8 mouse cellular contexts compared by ENCODE assay signal in genomic region chr8:119812650-119813431, GRCm38 (mm10). TPM values are rescaled to one million over a fixed set of nuclear protein-coding genes. Genes with fewer than 3 reads are reported as not detected.
DNase-seq lines count a peak whose midpoint lies in the region; ATAC-seq and TF ChIP-seq lines count a peak whose summit lies in the region.

No protein-coding gene starts in this region.

- 73% methylated on average over 12 of the region's 12 CpGs for WGBS in embryonic facial prominence, embryonic 11.5 days
- WGBS in liver, embryonic 12.5 days (ENCODE audit: insufficient replicate concordance), result 22% methylated on average over 12 of the region's 12 CpGs
- 22% methylated on average over 12 of the region's 12 CpGs for WGBS in spleen, adult 2 months
- WGBS in forebrain, embryonic 14.5 days, result 85% methylated on average over 12 of the region's 12 CpGs

- no peaks in the 10 kb centered on the region for H3K9me3 ChIP-seq in embryonic facial prominence, embryonic 11.5 days (replicated peaks; ENCODE audit: control insufficient read depth, low read length)
- no peaks in the 10 kb centered on the region for H3K9me3 ChIP-seq in liver, embryonic 12.5 days (replicated peaks)
- H3K9me3 ChIP-seq in forebrain, embryonic 14.5 days (replicated peaks; ENCODE audit: control insufficient read depth, low read length), result no peaks in the 10 kb centered on the region

- DNase-seq in layer of hippocampus, adult 9-11 months, result peak; percentile 86
- no peak for DNase-seq in layer of hippocampus, postnatal 14 days (ENCODE audit: low spot score in 2 of 2)
- no peak for DNase-seq in embryonic facial prominence, embryonic 11.5 days (ENCODE audit: low spot score)
- DNase-seq in spleen, adult 2 months (ENCODE audit: low read depth in 1 of 2, low spot score in 2 of 2), result peak; percentile 47 to 80
- DNase-seq in frontal cortex, postnatal 36 days (ENCODE audit: low spot score in 2 of 2), result no peak
- DNase-seq in ovary, adult 18-20 months (ENCODE audit: low spot score), result no peak
- no peak for DNase-seq in forebrain, embryonic 14.5 days (ENCODE audit: low spot score)

- no peak overlapping the region for H3K4me2 ChIP-seq in embryonic facial prominence, embryonic 11.5 days (ENCODE audit: low read depth, low read length)
- peak overlapping the region; percentile 34 for H3K4me2 ChIP-seq in liver, embryonic 12.5 days
- H3K4me2 ChIP-seq in forebrain, embryonic 14.5 days (ENCODE audit: low read length), result no peak overlapping the region

- peaks cover 7% of the 10 kb centered on the region; the same call in 1 of the 2 replicates for H3K4me1 ChIP-seq in embryonic facial prominence, embryonic 11.5 days (ENCODE audit: control insufficient read depth, insufficient read depth, low read length)
- H3K4me1 ChIP-seq in liver, embryonic 12.5 days, result peaks cover 64% of the 10 kb centered on the region
- peaks cover 30% of the 10 kb centered on the region for H3K4me1 ChIP-seq in spleen, adult 2 months (ENCODE audit: control insufficient read depth, insufficient read depth, insufficient read length)
- H3K4me1 ChIP-seq in forebrain, embryonic 14.5 days (ENCODE audit: control insufficient read depth, insufficient read depth, low read length), result peaks cover 16% of the 10 kb centered on the region

- H3K36me3 ChIP-seq in embryonic facial prominence, embryonic 11.5 days (replicated peaks; ENCODE audit: control insufficient read depth, insufficient read depth, low read depth, low read length), result no peaks in the 10 kb centered on the region; the same call in 1 of the 2 replicates
- peaks cover 35% of the 10 kb centered on the region for H3K36me3 ChIP-seq in liver, embryonic 12.5 days
- H3K36me3 ChIP-seq in spleen, adult 2 months (ENCODE audit: control insufficient read depth, insufficient read depth, low read length), result peaks cover 23% of the 10 kb centered on the region
- H3K36me3 ChIP-seq in forebrain, embryonic 14.5 days (ENCODE audit: control insufficient read depth, insufficient read depth, low read length), result peaks cover 23% of the 10 kb centered on the region

- no peak for TF ChIP-seq POLR2A in spleen, adult 2 months (IDR thresholded peaks at IDR 0.05; ENCODE audit: low read depth, low read length)

- no peak for ATAC-seq in embryonic facial prominence, embryonic 11.5 days (replicated peaks; ENCODE audit: insufficient number of reproducible peaks, low FRiP score, low TSS enrichment, low read depth)
- peak; percentile 36 for ATAC-seq in liver, embryonic 12.5 days
- no peak for ATAC-seq in forebrain, embryonic 14.5 days

- H3K4me3 ChIP-seq in embryonic facial prominence, embryonic 11.5 days (ENCODE audit: low read depth, low read length), result no peak overlapping the region
- no peak overlapping the region for H3K4me3 ChIP-seq in liver, embryonic 12.5 days
- H3K4me3 ChIP-seq in spleen, adult 2 months (ENCODE audit: extremely low read depth, insufficient read depth, insufficient read length), result peak overlapping the region; percentile 27; the same call in 1 of the 2 replicates
- H3K4me3 ChIP-seq in forebrain, embryonic 14.5 days (ENCODE audit: low read depth, low read length), result no peak overlapping the region

- H3K9ac ChIP-seq in embryonic facial prominence, embryonic 11.5 days (replicated peaks; ENCODE audit: low read length), result no peak overlapping the region
- H3K9ac ChIP-seq in liver, embryonic 12.5 days, result 0 out of 2 replicates have a peak overlapping the region, but pooled peaks have one; percentile 14
- no peak overlapping the region for H3K9ac ChIP-seq in forebrain, embryonic 14.5 days (ENCODE audit: low read length)

- peak overlapping the region; percentile 52; the same call in 1 of the 2 replicates for H3K27ac ChIP-seq in embryonic facial prominence, embryonic 11.5 days (replicated peaks; ENCODE audit: low read depth, low read length)
- peak overlapping the region; percentile 74 for H3K27ac ChIP-seq in liver, embryonic 12.5 days
- peak overlapping the region; percentile 79 for H3K27ac ChIP-seq in spleen, adult 2 months (ENCODE audit: insufficient read depth, low read length)
- no peak overlapping the region for H3K27ac ChIP-seq in forebrain, embryonic 14.5 days (ENCODE audit: low read depth, low read length)

- H3K27me3 ChIP-seq in embryonic facial prominence, embryonic 11.5 days (ENCODE audit: control insufficient read depth, insufficient read depth, low read length), result no peaks in the 10 kb centered on the region
- H3K27me3 ChIP-seq in liver, embryonic 12.5 days (replicated peaks), result no peaks in the 10 kb centered on the region
- H3K27me3 ChIP-seq in spleen, adult 2 months (ENCODE audit: control insufficient read depth, insufficient read depth, low read length), result no peaks in the 10 kb centered on the region
- H3K27me3 ChIP-seq in forebrain, embryonic 14.5 days (replicated peaks; ENCODE audit: control insufficient read depth, insufficient read depth, low read length), result no peaks in the 10 kb centered on the region

- no peak for TF ChIP-seq CTCF in spleen, adult 2 months (IDR thresholded peaks at IDR 0.05; ENCODE audit: extremely low read depth, insufficient read depth, insufficient read length, insufficient replicate concordance)

RNA-seq across cellular contexts. Expression of gene Cotl1, which starts 27.5 kb away (rescaled TPM):
- total RNA-seq in layer of hippocampus, postnatal 14 days (2021), result 100 to 1,000 TPM; 103 to 114 TPM
- polyA plus RNA-seq in embryonic facial prominence, embryonic 11.5 days (2014; fragmentation: Nextera tagmentation; extraction: Ambion mirVana), result 321 and 363 TPM in 2 replicates
- 46.5 and 49.5 TPM in 2 replicates for polyA plus RNA-seq in liver, embryonic 12.5 days (2016; fragmentation: Nextera tagmentation; extraction: Ambion mirVana)
- 606 and 770 TPM in 2 replicates for polyA plus RNA-seq in spleen, adult 2 months (2012; rRNA removed)
- polyA plus RNA-seq in forebrain, embryonic 14.5 days (2014; fragmentation: Nextera tagmentation; extraction: Ambion mirVana), result 403 and 455 TPM in 2 replicates

RNA-seq across cellular contexts. Expression of gene Tldc1, which starts 34.6 kb away (rescaled TPM):
- total RNA-seq in layer of hippocampus, postnatal 14 days (2021), result 10 to 100 TPM; 16.2 to 19.5 TPM
- polyA plus RNA-seq in embryonic facial prominence, embryonic 11.5 days (2014; fragmentation: Nextera tagmentation; extraction: Ambion mirVana), result 6.5 and 6.9 TPM in 2 replicates
- 6.1 and 6.7 TPM in 2 replicates for polyA plus RNA-seq in liver, embryonic 12.5 days (2016; fragmentation: Nextera tagmentation; extraction: Ambion mirVana)
- polyA plus RNA-seq in spleen, adult 2 months (2012; rRNA removed), result 4.8 and 6.2 TPM in 2 replicates
- 5.1 and 6.0 TPM in 2 replicates for polyA plus RNA-seq in forebrain, embryonic 14.5 days (2014; fragmentation: Nextera tagmentation; extraction: Ambion mirVana)

RNA-seq across cellular contexts. Expression of gene Klhl36, which starts 49.2 kb away (rescaled TPM):
- 1 to 10 TPM; 8.2 to 8.4 TPM for total RNA-seq in layer of hippocampus, postnatal 14 days (2021)
- 6.5 and 8.1 TPM in 2 replicates for polyA plus RNA-seq in embryonic facial prominence, embryonic 11.5 days (2014; fragmentation: Nextera tagmentation; extraction: Ambion mirVana)
- polyA plus RNA-seq in liver, embryonic 12.5 days (2016; fragmentation: Nextera tagmentation; extraction: Ambion mirVana), result 7.0 and 7.7 TPM in 2 replicates
- 27.2 and 54.6 TPM in 2 replicates for polyA plus RNA-seq in spleen, adult 2 months (2012; rRNA removed)
- 11.9 and 12.5 TPM in 2 replicates for polyA plus RNA-seq in forebrain, embryonic 14.5 days (2014; fragmentation: Nextera tagmentation; extraction: Ambion mirVana)

Comparison
In these comparisons a context has a peak if more than half of its experiments do, and no peak if none do; other contexts are left out.
1. DNase-seq: peak in layer of hippocampus, adult 9-11 months (single experiment) and spleen, adult 2 months (2 of 2); none in layer of hippocampus, postnatal 14 days (0 of 2), embryonic facial prominence, embryonic 11.5 days (single experiment), frontal cortex, postnatal 36 days (0 of 2), ovary, adult 18-20 months (single experiment) and forebrain, embryonic 14.5 days (single experiment).